Mouse (Mus musculus) midbrain, embryonic 11.5 days (tissue): Measurements from ENCODE around the gene Pias3. TPM values are rescaled to one million over a fixed set of nuclear protein-coding genes. Genes with fewer than 3 reads are reported as not detected.

ENCODE experiments used
- ATAC-seq: fragments of 200-750 bp; cut with Nextera tagmentation; 2 replicates; pipeline ENCODE4 v1.8.0; 2017; ENCODE audit warnings: moderate TSS enrichment, moderate library complexity; ENCODE audit not compliant: low FRiP score
- DNase-seq: peaks from one replicate; pipeline ENCODE4 v3.0.0; 2015; ENCODE audit warnings: low spot score; ENCODE audit errors: missing footprints
- H3K27ac ChIP-seq: fragments of 300-500 bp; sonication (generic); 2 replicates; pipeline ENCODE4 v1.5.1; 2014; ENCODE audit warnings: low read depth, low read length
- H3K27me3 ChIP-seq: fragments of 300-500 bp; sonication (generic); 2 replicates; pipeline ENCODE4 v1.6.1; 2014; ENCODE audit warnings: mild to moderate bottlenecking, low read length, moderate library complexity, mixed read lengths; ENCODE audit not compliant: control insufficient read depth, insufficient read depth
- H3K36me3 ChIP-seq: fragments of 300-500 bp; sonication (generic); 2 replicates; pipeline ENCODE4 v1.6.1; 2014; ENCODE audit warnings: mild to moderate bottlenecking, low read length, moderate library complexity, mixed read lengths; ENCODE audit not compliant: control insufficient read depth, insufficient read depth
- H3K4me1 ChIP-seq: fragments of 300-500 bp; sonication (generic); 2 replicates; pipeline ENCODE4 v1.6.1; 2014; ENCODE audit warnings: low read length; ENCODE audit not compliant: control insufficient read depth, insufficient read depth
- H3K4me2 ChIP-seq: fragments of 300-500 bp; sonication (generic); 2 replicates; pipeline ENCODE4 v1.6.1; 2014; ENCODE audit warnings: mild to moderate bottlenecking, moderate library complexity
- H3K4me3 ChIP-seq: fragments of 300-500 bp; sonication (generic); 2 replicates; pipeline ENCODE4 v1.5.1; 2014; ENCODE audit warnings: low read depth, low read length
- H3K9ac ChIP-seq: fragments of 300-500 bp; sonication (generic); 2 replicates; pipeline ENCODE4 v1.6.1; 2014; ENCODE audit warnings: low read length
- H3K9me3 ChIP-seq: fragments of 300-500 bp; sonication (generic); 2 replicates; pipeline ENCODE4 v1.6.1; 2016; ENCODE audit warnings: low read length; ENCODE audit not compliant: control insufficient read depth
- WGBS: fragments of 180-500 bp; shearing (Covaris S2); extraction: QIAGEN DNeasy Blood & Tissue Kit; methylation state at CpG from one replicate; pipeline ENCODE4 v1.1.7; 2014; 5-methylcytosine and 5-hydroxymethylcytosine counted together
- polyA plus RNA-seq: library from polyadenylated mRNA; unstranded; fragments of >200 nt; fragmentation: Nextera tagmentation; extraction: Ambion mirVana; gene quantifications from 2 replicates; pipeline ENCODE4 v1.2.1, GENCODE M21; 2014

Pias3 gene
- polyA plus RNA-seq, 1 experiment from 2014 or later: 29.2 TPM

- H3K4me1 ChIP-seq: peaks cover 2% of the 10 kb centered on the region; the same call in 1 of the 2 replicates
- no peaks in the 10 kb centered on the region; the same call in 1 of the 2 replicates for H3K27me3 ChIP-seq
- H3K36me3 ChIP-seq: no peaks in the 10 kb centered on the region
- H3K9me3 ChIP-seq: no peaks in the 10 kb centered on the region
- no peak overlapping the region for H3K4me3 ChIP-seq
- ATAC-seq: no peak
- 98% methylated on average over 5 of the region's 5 CpGs for WGBS
- no peak for DNase-seq
- no peak overlapping the region for H3K4me2 ChIP-seq
- no peak overlapping the region for H3K27ac ChIP-seq
- H3K9ac ChIP-seq: no peak overlapping the region
Observed at GRCm38 (mm10) chr3:96668424-96669067, 27.6 kb upstream of the Pias3 start.

- H3K9ac ChIP-seq: peak within 1 kb of the TSS; percentile 24; the same call in 1 of the 2 replicates
- ATAC-seq (peak; percentile 95), DNase-seq (peak; percentile 97)
- WGBS: 5% methylated on average over 35 of the region's 35 CpGs
- no peak within 1 kb of the TSS for H3K27ac ChIP-seq
- no peaks in the 10 kb centered on the region for H3K9me3 ChIP-seq
- peak within 1 kb of the TSS; percentile 32 for H3K4me3 ChIP-seq
- no peaks in the 10 kb centered on the region; the same call in 1 of the 2 replicates for H3K27me3 ChIP-seq
- H3K4me1 ChIP-seq: peaks cover 2% of the 10 kb centered on the region; the same call in 1 of the 2 replicates
- peak within 1 kb of the TSS; percentile 55 for H3K4me2 ChIP-seq
- H3K36me3 ChIP-seq: no peaks in the 10 kb centered on the region
Observed at GRCm38 (mm10) chr3:96669727-96670468, 26.3 kb upstream of the Pias3 start, which contains the start of gene Ankrd35. Gene Ankrd35 (plus strand): TSS chr3:96670131.

- DNase-seq (peak; percentile 71), ATAC-seq (no peak)
- Histone ChIP-seq H3K4me3 (no peak overlapping the region), H3K9ac (no peak overlapping the region), H3K4me1 (peaks cover 2% of the 10 kb centered on the region; the same call in 1 of the 2 replicates), H3K4me2 (no peak overlapping the region), H3K27ac (no peak overlapping the region), H3K27me3 (no peaks in the 10 kb centered on the region; the same call in 1 of the 2 replicates), H3K36me3 (no peaks in the 10 kb centered on the region), H3K9me3 (no peaks in the 10 kb centered on the region)
- WGBS: 94% methylated on average over 5 of the region's 5 CpGs
Observed at GRCm38 (mm10) chr3:96671519-96671918, 24.7 kb upstream of the Pias3 start.

- no peak overlapping the region for H3K9ac ChIP-seq
- WGBS: 74% methylated on average over 4 of the region's 4 CpGs
- no peaks in the 10 kb centered on the region for H3K9me3 ChIP-seq
- H3K4me2 ChIP-seq: no peak overlapping the region
- no peak for DNase-seq
- H3K4me3 ChIP-seq: no peak overlapping the region
- H3K27me3 ChIP-seq: no peaks in the 10 kb centered on the region; the same call in 1 of the 2 replicates
- peaks cover 2% of the 10 kb centered on the region; the same call in 1 of the 2 replicates for H3K4me1 ChIP-seq
- no peak for ATAC-seq
- H3K36me3 ChIP-seq: no peaks in the 10 kb centered on the region
- H3K27ac ChIP-seq: no peak overlapping the region
Observed at GRCm38 (mm10) chr3:96673514-96673913, 22.7 kb upstream of the Pias3 start.

- Histone ChIP-seq H3K9ac (no peak overlapping the region), H3K4me1 (peaks cover 2% of the 10 kb centered on the region; the same call in 1 of the 2 replicates), H3K4me2 (no peak overlapping the region), H3K27ac (no peak overlapping the region), H3K9me3 (no peaks in the 10 kb centered on the region), H3K36me3 (no peaks in the 10 kb centered on the region), H3K4me3 (no peak overlapping the region), H3K27me3 (no peaks in the 10 kb centered on the region; the same call in 1 of the 2 replicates)
- 67% methylated on average over 8 of the region's 8 CpGs for WGBS
- DNase-seq (peak; percentile 67), ATAC-seq (no peak)
Observed at GRCm38 (mm10) chr3:96674442-96674841, 21.7 kb upstream of the Pias3 start.

- H3K27me3 ChIP-seq: peaks cover 4% of the 10 kb centered on the region; the same call in 1 of the 2 replicates
- ATAC-seq (no peak), DNase-seq (no peak)
- H3K4me3 ChIP-seq: no peak overlapping the region
- H3K9me3 ChIP-seq: no peaks in the 10 kb centered on the region
- no peaks in the 10 kb centered on the region for H3K36me3 ChIP-seq
- no peak overlapping the region for H3K9ac ChIP-seq
- H3K4me2 ChIP-seq: no peak overlapping the region
- no peak overlapping the region for H3K27ac ChIP-seq
- peaks cover 2% of the 10 kb centered on the region; the same call in 1 of the 2 replicates for H3K4me1 ChIP-seq
- 82% methylated on average over 3 of the region's 3 CpGs for WGBS
Observed at GRCm38 (mm10) chr3:96675171-96675570, 21.0 kb upstream of the Pias3 start.

- DNase-seq (no peak), ATAC-seq (no peak)
- peaks cover 4% of the 10 kb centered on the region; the same call in 1 of the 2 replicates for H3K27me3 ChIP-seq
- H3K4me1 ChIP-seq: no peaks in the 10 kb centered on the region
- 27% methylated on average over 3 of the region's 3 CpGs for WGBS
- no peak overlapping the region for H3K9ac ChIP-seq
- no peak overlapping the region for H3K27ac ChIP-seq
- H3K4me2 ChIP-seq: no peak overlapping the region
- H3K36me3 ChIP-seq: no peaks in the 10 kb centered on the region
- H3K9me3 ChIP-seq: no peaks in the 10 kb centered on the region
- H3K4me3 ChIP-seq: no peak overlapping the region
Observed at GRCm38 (mm10) chr3:96675690-96676089, 20.5 kb upstream of the Pias3 start.

- DNase-seq: no peak
- WGBS: 62% methylated on average over 7 of the region's 7 CpGs
- H3K27ac ChIP-seq: no peak overlapping the region
- H3K4me2 ChIP-seq: no peak overlapping the region
- 0 out of 2 replicates have a peak, but pooled peaks cover 4% of the 10 kb centered on the region for H3K27me3 ChIP-seq
- H3K4me1 ChIP-seq: no peaks in the 10 kb centered on the region
- H3K9ac ChIP-seq: no peak overlapping the region
- no peaks in the 10 kb centered on the region for H3K9me3 ChIP-seq
- H3K36me3 ChIP-seq: no peaks in the 10 kb centered on the region
- ATAC-seq: no peak
- no peak overlapping the region for H3K4me3 ChIP-seq
Observed at GRCm38 (mm10) chr3:96678456-96678855, 17.7 kb upstream of the Pias3 start.

- H3K36me3 ChIP-seq: no peaks in the 10 kb centered on the region
- H3K27ac ChIP-seq: no peak overlapping the region
- H3K9ac ChIP-seq: no peak overlapping the region
- no peak overlapping the region for H3K4me2 ChIP-seq
- 24% methylated on average over 5 of the region's 5 CpGs for WGBS
- peaks cover 4% of the 10 kb centered on the region; the same call in 1 of the 2 replicates for H3K27me3 ChIP-seq
- no peak for ATAC-seq
- H3K9me3 ChIP-seq: no peaks in the 10 kb centered on the region
- H3K4me3 ChIP-seq: no peak overlapping the region
- H3K4me1 ChIP-seq: no peaks in the 10 kb centered on the region
- no peak for DNase-seq
Observed at GRCm38 (mm10) chr3:96679159-96679674, 17.0 kb upstream of the Pias3 start.
